Mouse (Mus musculus): ENCODE results near the gene Kri1. TPM values are rescaled to one million over a fixed set of nuclear protein-coding genes. Genes with fewer than 3 reads are reported as not detected.

Gene Kri1
- polyA plus RNA-seq, 1 experiment = 43.4 TPM

DNA sequence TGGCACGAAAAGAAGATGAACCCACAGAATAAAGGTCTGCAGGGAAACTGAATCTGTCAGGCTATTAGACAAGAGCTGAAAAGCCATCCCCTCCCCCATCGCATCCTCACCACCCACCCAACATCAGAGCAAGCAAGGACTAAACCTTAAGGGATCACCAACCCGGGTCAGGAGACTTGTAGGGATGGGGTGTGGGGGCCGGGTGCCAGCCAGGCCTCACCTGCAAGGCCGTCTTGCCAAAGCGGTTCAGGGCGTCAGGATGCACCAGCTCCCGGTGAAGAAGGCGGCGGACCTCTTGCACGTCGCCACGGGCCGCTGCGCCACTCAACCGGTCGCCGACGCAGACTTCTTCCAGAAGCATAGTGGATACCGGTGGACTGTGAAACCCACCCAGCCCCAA, 2.8 kb upstream of the Kri1 start:
- no peak for TF ChIP-seq GATA1 (IDR thresholded peaks at IDR 0.05; ENCODE audit: low read length)

DNA sequence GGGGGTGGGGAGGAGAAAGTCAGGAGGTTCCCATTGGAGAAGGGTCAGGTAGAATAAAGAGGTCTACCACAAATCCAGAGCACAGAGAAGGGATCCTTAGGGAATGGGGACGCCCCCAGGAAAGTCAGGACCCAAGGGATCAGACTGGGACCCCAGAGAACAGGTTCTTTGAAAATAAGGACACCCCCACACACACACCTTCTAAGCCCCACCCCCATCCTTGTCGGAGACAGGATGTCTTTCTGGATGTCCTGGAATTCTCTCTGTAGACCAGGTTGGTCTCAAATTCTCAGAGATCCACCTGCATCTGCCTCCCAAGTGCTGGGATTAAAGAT, 1.5 kb upstream of the Kri1 start:
- no peak for TF ChIP-seq GATA1 (IDR thresholded peaks at IDR 0.05; ENCODE audit: low read length)

DNA sequence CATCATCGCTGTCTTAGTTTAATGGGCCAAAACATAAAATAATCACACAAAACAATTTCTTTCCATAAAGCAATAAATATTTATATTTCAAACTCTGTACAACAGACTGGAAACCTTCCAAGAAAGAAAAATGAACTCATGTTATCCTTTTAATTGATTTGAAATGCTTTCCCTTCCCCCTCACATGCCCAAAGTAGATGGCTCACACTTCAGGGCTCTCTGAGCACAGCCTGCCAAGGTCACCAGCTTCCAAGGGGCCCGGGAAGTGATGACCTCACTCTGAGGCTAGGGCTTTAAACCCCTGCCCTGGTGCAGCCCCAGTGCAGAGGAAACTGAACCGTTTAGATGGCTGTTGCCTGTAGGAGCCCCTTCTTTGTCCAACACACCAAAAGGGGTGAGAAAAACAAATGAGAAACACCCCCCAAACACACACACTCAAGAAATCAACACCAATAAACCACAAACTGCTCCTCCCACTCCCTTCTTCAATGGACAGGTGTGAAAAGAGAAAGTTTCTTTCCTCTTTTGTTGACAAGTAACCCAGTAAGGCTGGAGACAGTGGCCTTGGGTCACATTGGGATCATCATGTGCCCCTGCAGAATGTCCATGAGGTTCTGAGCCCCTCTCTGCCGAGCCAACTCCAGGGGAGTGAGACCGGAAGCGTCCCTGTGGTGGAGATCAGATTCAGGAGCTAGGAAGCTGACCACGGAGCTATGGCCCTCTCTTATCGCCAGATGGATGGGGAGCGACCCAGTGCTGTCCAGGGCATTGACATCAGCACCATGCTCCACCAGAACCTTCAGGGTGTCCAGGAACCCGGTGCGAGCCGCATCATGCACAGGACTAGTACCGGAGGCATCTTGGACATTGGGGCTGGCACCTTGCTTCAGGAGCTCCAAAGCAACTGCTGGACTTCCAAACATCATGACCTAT, 901 bp upstream of the Kri1 start:
- TF ChIP-seq GATA1 (IDR thresholded peaks at IDR 0.05; ENCODE audit: low read length) = no peak

DNA sequence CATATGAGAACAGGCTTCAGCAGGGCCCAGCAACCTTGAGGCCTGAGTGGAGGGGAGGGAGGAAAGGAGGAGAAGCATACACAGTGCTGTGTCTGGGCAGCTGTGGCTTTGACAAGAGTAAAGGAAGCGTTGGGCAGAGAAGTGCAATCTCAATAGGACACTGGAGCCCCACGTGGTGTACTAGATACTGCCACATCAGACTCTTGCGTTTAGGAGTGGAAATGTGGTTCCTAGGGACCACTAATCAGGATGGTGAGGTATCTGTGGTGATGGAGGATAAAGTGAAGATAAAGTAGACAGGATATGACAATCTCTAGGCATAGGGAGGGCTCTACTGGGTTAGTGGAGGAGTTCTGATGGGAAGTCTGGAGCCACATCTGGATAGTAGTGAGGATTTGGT, 1.0 kb downstream of the Kri1 start:
- peak; percentile 77 for TF ChIP-seq GATA1 (IDR thresholded peaks at IDR 0.05; ENCODE audit: low read length)

DNA sequence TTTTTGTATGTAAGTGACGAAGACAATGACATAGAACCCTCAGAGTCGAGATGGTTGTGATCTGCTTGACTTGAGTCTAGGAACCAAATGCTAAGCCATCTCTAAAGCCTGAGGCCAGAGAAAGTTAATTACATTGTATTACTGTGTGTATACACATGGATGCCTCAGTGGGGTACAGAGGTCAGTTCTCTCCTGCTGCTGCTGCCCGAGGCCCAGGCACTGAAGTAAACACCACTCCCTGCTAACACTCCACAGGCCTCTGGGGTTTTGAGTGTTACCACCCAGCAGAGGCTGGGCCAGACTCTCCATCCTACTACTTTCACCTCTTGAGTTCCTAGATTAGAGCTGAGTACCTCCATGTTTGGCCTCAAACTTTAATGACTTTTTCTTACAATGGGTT, 3.8 kb downstream of the Kri1 start:
- no peak for TF ChIP-seq GATA1 (IDR thresholded peaks at IDR 0.05; ENCODE audit: low read length)

DNA sequence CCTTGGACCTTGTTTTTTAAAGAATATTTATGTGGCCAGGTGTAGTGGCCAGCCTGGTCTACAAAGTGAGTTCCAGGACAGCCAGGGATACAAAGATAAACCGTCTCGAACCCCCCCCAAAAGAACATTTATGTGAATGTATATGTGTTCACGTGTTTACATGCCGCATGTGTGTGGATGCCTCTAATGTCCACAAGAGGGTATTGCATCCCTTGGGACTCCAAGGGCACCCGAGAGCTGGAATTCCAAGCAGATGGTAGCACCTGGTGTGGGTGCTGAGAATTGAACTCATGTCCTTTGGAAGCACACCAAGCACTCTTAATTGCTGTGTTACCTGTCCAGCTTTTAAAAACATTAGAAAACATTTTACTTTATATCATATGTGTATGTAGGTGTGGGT, 4.2 kb downstream of the Kri1 start:
- no peak for TF ChIP-seq GATA1 (IDR thresholded peaks at IDR 0.05; ENCODE audit: low read length)

DNA sequence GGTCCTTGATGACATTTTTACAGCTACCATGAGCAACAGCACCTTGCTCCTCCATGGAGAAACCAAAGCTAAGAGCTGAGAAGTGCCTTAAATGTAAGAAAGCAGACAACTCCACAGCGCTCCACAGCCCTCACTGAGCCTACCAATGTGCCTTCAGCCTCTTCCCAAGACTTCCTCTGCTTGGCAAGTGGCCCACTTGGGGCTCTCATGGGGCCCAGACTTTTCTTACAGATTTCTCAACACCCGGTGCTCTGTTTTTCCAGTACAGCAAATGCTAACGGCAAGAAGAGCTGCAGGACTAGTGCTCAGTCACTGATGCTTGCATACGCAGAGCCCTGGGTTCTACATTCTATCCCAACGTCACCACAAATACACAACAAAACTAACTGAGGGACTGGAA, 10.0 kb downstream of the Kri1 start:
- TF ChIP-seq GATA1 (IDR thresholded peaks at IDR 0.05; ENCODE audit: low read length) = no peak

DNA sequence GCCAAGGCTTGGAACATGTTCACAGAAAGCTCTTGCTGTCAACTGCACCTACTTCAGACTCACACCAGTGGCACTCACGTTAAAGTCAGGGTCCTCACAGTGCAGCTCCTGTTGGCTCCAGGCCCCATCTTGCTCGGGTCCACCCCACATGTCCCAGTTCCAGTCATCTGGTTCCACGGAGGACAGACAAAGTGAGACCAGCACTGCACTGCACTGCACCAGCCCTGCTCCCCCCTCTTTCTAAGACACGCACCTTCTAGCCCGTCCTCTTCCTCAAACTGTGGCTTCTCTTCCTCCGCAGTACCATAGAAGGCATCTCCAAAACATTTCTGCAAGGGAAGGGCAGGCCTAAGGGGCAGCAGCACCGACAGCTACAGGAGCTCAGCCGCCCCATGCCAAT, 11.5 kb downstream of the Kri1 start:
- TF ChIP-seq GATA1 (IDR thresholded peaks at IDR 0.05; ENCODE audit: low read length) = no peak

DNA sequence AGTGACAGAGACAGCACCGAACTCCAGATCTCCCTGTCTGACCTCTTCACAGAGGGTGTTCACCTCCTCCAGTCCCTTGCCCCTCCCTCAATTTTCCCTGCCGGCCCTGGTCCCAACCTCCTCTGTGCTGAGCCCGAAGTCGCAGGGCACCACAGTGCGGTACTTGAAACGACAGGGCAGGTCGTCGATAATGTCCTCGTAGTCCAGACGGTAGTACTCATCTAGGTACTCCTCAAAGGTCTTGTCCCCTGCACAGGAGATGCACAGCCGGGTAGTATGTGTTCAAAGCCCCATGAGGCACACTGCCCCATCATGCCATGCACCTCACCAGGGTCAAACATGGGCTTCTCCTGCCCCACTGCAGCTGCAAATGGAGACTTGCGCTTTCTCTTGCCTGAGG, 12.0 kb downstream of the Kri1 start:
- no peak for TF ChIP-seq GATA1 (IDR thresholded peaks at IDR 0.05; ENCODE audit: low read length)

DNA sequence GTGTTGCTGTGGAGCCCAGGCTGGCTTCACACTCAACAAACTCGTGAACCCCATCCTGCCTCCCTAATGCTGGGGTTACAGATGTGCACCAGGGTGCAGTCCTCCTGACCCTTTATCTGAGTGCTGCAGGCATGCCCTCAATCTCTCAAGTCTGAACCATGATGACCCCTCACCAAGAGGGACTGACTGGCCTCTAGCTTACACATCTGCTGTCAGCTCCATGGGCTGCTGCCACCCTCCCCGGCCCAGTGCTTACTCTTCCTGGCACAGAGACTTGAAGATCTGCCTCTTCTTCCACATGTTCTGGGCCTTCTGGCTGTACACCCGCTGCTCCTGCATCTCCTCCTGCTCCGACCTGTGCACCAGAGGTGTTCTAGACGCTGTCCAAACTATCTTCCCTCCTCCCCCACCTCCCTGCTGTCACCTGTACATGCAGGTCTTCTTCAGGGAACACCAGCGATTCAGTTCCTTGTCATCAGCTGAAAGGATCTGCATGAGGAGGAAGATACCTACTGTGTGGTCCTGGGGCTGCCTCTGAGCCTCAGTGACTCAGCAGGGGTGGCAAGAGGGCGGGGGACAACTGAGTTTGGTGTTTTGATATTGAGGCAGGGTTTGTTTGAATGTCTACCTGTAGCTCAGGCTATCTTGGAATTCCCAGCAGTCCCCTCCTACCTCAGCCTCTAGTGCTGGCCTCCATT, 12.6 kb downstream of the Kri1 start:
- TF ChIP-seq GATA1 (IDR thresholded peaks at IDR 0.05; ENCODE audit: low read length) = no peak

DNA sequence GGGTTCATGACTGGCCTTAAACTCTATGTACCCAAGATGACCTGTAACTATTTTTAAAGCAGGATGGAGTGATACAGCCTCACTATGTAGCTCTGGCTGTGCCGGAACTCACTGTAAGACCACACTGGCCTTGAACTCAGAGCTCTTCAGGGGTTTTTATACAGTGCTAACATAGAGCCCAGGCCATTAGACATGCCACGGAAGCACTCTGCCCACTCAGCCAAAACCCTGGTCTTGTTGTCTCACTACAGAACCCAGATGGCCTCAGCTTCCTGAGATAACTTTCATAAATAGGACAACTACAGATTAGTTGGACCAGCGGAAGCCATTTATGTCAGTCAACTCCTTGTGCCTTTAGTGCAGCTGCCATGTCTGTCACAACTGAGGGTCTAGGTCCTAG, 13.4 kb downstream of the Kri1 start:
- no peak for TF ChIP-seq GATA1 (IDR thresholded peaks at IDR 0.05; ENCODE audit: low read length)

DNA sequence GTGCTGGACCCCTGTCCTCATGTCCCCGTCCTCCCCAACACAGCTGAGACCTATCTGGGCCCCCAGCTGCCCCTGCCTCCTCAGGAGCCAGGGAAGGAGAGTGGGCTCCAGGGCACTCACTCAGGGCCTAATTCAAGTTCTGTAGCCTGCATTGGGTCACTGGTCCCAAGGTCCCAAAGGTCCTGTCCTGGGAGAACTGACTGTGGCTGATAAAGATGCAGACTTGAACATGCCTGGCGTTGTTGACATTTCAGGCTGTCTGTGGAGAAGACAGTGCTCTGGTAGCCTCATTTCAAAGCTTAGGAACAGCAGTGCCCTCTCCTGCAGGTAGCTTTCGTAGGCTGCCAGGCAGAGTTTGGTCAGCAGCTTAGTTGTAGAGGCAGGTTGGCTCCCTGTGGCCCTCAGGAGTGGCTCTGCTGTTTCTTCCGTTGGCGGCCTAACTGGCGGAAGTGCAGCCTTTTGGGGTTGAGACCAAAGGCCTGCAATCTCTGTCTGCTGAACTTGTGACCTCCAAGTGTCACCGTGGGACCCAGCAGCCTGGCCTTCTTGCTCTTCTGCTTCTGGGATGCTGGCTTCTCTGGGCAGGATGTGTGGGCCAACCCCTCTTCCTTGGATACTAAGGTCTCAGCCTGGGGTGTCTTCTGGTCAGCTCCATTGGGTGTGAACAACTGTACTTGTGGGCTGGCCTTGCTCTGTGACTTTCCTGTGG, 14.1 kb downstream of the Kri1 start:
- no peak for TF ChIP-seq GATA1 (IDR thresholded peaks at IDR 0.05; ENCODE audit: low read length)

DNA sequence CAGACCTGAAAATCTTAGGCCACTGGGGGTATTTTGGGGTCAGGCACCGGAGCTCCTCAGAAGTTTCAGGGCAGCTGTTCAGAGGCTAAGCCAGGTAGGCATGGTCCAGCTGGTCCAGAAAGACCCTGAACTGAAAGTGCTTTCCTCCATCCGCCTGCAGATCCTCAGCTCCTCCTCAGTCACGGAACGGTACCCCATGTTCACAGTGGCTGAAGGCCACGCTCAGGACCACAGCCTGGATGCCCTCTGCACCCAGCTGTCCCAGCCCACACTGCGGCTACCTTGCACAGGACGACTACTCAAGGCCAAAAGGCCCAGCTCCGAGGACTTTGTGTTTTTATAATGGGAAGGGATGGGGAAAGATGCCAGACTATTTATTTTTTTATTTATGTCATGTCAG, 14.7 kb downstream of the Kri1 start:
- TF ChIP-seq GATA1 (IDR thresholded peaks at IDR 0.05; ENCODE audit: low read length) = no peak

DNA sequence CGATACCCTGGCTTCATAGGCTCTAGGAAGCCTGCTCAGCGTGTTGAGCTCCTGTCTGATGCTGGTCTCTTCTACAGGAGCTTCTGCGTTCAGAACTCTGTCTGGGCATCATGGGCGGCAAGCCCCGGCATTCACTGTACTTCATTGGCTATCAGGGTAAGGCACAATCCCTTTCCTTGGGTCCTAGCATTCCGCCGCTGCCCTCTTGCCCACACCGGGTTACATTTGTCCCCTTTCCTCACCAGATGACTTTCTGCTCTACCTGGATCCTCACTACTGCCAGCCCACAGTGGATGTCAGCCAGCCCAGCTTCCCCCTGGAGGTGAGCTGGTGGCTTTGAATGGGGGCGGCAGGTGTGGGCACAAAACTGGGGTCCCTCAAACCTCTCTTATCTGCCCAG, 15.4 kb downstream of the Kri1 start:
- TF ChIP-seq GATA1 (IDR thresholded peaks at IDR 0.05; ENCODE audit: low read length) = no peak

DNA sequence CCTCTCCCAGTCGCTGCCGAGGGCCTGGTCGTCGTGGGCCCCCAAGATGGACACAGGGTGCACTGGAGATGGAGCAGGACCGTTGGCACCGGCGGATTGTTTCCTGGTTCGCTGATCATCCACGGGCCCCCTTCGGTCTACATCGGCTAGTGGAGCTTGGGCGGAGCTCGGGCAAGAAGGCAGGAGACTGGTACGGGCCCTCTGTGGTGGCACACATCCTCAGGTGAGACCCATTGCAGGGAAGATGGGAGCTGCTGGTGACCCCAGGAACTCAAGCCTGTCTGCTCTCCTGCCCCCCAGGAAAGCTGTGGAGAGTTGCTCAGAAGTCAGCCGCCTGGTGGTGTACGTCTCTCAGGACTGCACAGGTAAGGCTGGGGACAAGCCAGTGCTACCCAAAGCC, 19.5 kb downstream of the Kri1 start:
- no peak for TF ChIP-seq GATA1 (IDR thresholded peaks at IDR 0.05; ENCODE audit: low read length)

DNA sequence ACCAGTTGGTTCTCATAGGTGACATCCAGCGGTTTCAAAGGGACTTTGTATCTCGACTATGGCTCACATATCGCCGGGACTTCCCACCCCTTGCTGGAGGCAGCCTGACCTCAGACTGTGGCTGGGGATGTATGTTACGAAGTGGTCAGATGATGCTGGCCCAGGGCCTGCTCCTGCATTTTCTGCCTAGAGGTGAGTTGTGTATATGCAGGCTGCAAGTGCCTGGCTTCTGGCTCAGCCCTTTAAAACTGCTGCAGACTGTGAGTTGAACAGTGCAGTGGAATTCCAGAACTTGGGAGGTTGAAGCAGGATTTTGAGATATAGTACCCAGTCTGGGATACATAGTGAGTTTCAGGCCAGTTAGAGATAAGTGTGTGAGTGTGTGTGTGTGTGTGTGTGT, 20.9 kb downstream of the Kri1 start:
- TF ChIP-seq GATA1 (IDR thresholded peaks at IDR 0.05; ENCODE audit: low read length) = no peak
